Mouse (Mus musculus): ENCODE results near the gene B230219D22Rik. TPM values are rescaled to one million over a fixed set of nuclear protein-coding genes. Genes with fewer than 3 reads are reported as not detected.

B230219D22Rik gene
- polyA plus RNA-seq, 1 experiment from 2014 or later = 74.9 TPM

GRCm38 (mm10) chr13:55715908-55716510 lies 23.1 kb downstream of the B230219D22Rik start:
- WGBS = 89% methylated on average over 7 of the region's 7 CpGs

GRCm38 (mm10) chr13:55721516-55721915 lies 28.6 kb downstream of the B230219D22Rik start:
- Histone ChIP-seq H3K4me1 (replicated peaks; ENCODE audit: control insufficient read depth, insufficient read depth, low read length) (peaks cover 6% of the 10 kb centered on the region), H3K36me3 (ENCODE audit: control insufficient read depth, insufficient read depth) (peaks cover 22% of the 10 kb centered on the region), H3K4me3 (replicated peaks; ENCODE audit: low read length) (no peak overlapping the region), H3K27me3 (replicated peaks; ENCODE audit: control insufficient read depth, insufficient read depth, low read length) (no peaks in the 10 kb centered on the region), H3K9me3 (ENCODE audit: control insufficient read depth, low read length) (no peaks in the 10 kb centered on the region), H3K4me2 (ENCODE audit: low read length) (no peak overlapping the region), H3K9ac (replicated peaks; ENCODE audit: low read depth, low read length) (no peak overlapping the region), H3K27ac (ENCODE audit: low read length) (no peak overlapping the region)
- WGBS = 68% methylated on average over 8 of the region's 8 CpGs
- ATAC-seq = no peak

More at GRCm38 (mm10) chr13:55715908-55716510, 23.1 kb downstream of the B230219D22Rik start:
- H3K4me2 ChIP-seq (ENCODE audit: low read length) = peak overlapping the region; percentile 64; the same call in 1 of the 2 replicates
- no peaks in the 10 kb centered on the region for H3K9me3 ChIP-seq (ENCODE audit: control insufficient read depth, low read length)
- ATAC-seq = no peak
- H3K27ac ChIP-seq (ENCODE audit: low read length) = no peak overlapping the region
- H3K4me3 ChIP-seq (replicated peaks; ENCODE audit: low read length) = no peak overlapping the region; the same call in 1 of the 2 replicates
- H3K36me3 ChIP-seq (ENCODE audit: control insufficient read depth, insufficient read depth) = peaks cover 10% of the 10 kb centered on the region
- peaks cover 20% of the 10 kb centered on the region for H3K4me1 ChIP-seq (replicated peaks; ENCODE audit: control insufficient read depth, insufficient read depth, low read length)
- no peaks in the 10 kb centered on the region for H3K27me3 ChIP-seq (replicated peaks; ENCODE audit: control insufficient read depth, insufficient read depth, low read length)
- peak overlapping the region; percentile 37; the same call in 1 of the 2 replicates for H3K9ac ChIP-seq (replicated peaks; ENCODE audit: low read depth, low read length)

GRCm38 (mm10) chr13:55721995-55722394 lies 29.1 kb downstream of the B230219D22Rik start:
- Histone ChIP-seq H3K27me3 (replicated peaks; ENCODE audit: control insufficient read depth, insufficient read depth, low read length) (no peaks in the 10 kb centered on the region), H3K4me3 (replicated peaks; ENCODE audit: low read length) (no peak overlapping the region), H3K27ac (ENCODE audit: low read length) (no peak overlapping the region), H3K36me3 (ENCODE audit: control insufficient read depth, insufficient read depth) (peaks cover 22% of the 10 kb centered on the region), H3K9me3 (ENCODE audit: control insufficient read depth, low read length) (no peaks in the 10 kb centered on the region), H3K9ac (replicated peaks; ENCODE audit: low read depth, low read length) (no peak overlapping the region), H3K4me2 (ENCODE audit: low read length) (no peak overlapping the region), H3K4me1 (replicated peaks; ENCODE audit: control insufficient read depth, insufficient read depth, low read length) (0 out of 2 replicates have a peak, but pooled peaks cover 4% of the 10 kb centered on the region)
- no peak for ATAC-seq
- WGBS = 91% methylated on average over 2 of the region's 2 CpGs

- H3K4me2 ChIP-seq (ENCODE audit: low read length) = peak overlapping the region; percentile 74
- H3K36me3 ChIP-seq (ENCODE audit: control insufficient read depth, insufficient read depth) = peaks cover 9% of the 10 kb centered on the region; the same call in 1 of the 2 replicates
- no peaks in the 10 kb centered on the region for H3K27me3 ChIP-seq (replicated peaks; ENCODE audit: control insufficient read depth, insufficient read depth, low read length)
- peak overlapping the region; percentile 95 for H3K27ac ChIP-seq (ENCODE audit: low read length)
- WGBS = 4% methylated on average over 4 of the region's 4 CpGs
- H3K4me1 ChIP-seq (replicated peaks; ENCODE audit: control insufficient read depth, insufficient read depth, low read length) = peaks cover 4% of the 10 kb centered on the region; the same call in 1 of the 2 replicates
- H3K4me3 ChIP-seq (replicated peaks; ENCODE audit: low read length) = peak overlapping the region; percentile 66
- ATAC-seq = no peak
- H3K9ac ChIP-seq (replicated peaks; ENCODE audit: low read depth, low read length) = peak overlapping the region; percentile 74
- no peaks in the 10 kb centered on the region for H3K9me3 ChIP-seq (ENCODE audit: control insufficient read depth, low read length)
These were observed 33.7 kb downstream of the B230219D22Rik start for GRCm38 (mm10) chr13:55726598-55727119.

- H3K36me3 ChIP-seq (ENCODE audit: control insufficient read depth, insufficient read depth) = peaks cover 9% of the 10 kb centered on the region; the same call in 1 of the 2 replicates
- peak within 1 kb of the TSS; percentile 66 for H3K4me3 ChIP-seq (replicated peaks; ENCODE audit: low read length)
- peak; percentile 94 for ATAC-seq
- no peaks in the 10 kb centered on the region for H3K9me3 ChIP-seq (ENCODE audit: control insufficient read depth, low read length)
- peak within 1 kb of the TSS; percentile 74 for H3K9ac ChIP-seq (replicated peaks; ENCODE audit: low read depth, low read length)
- peak within 1 kb of the TSS; percentile 95 for H3K27ac ChIP-seq (ENCODE audit: low read length)
- H3K4me1 ChIP-seq (replicated peaks; ENCODE audit: control insufficient read depth, insufficient read depth, low read length) = peaks cover 4% of the 10 kb centered on the region; the same call in 1 of the 2 replicates
- no peaks in the 10 kb centered on the region for H3K27me3 ChIP-seq (replicated peaks; ENCODE audit: control insufficient read depth, insufficient read depth, low read length)
- H3K4me2 ChIP-seq (ENCODE audit: low read length) = peak within 1 kb of the TSS; percentile 74
- under 1% methylated on average over 73 of the region's 73 CpGs for WGBS
These were observed 34.4 kb downstream of the B230219D22Rik start, which contains the start of gene Pcbd2 for GRCm38 (mm10) chr13:55727120-55727838. Gene Pcbd2 (plus strand): TSS chr13:55727368.

GRCm38 (mm10) chr13:55727839-55728238 lies 34.9 kb downstream of the B230219D22Rik start:
- peak overlapping the region; percentile 66 for H3K4me3 ChIP-seq (replicated peaks; ENCODE audit: low read length)
- peak; percentile 70 for ATAC-seq
- no peaks in the 10 kb centered on the region for H3K9me3 ChIP-seq (ENCODE audit: control insufficient read depth, low read length)
- H3K36me3 ChIP-seq (ENCODE audit: control insufficient read depth, insufficient read depth) = peaks cover 9% of the 10 kb centered on the region; the same call in 1 of the 2 replicates
- WGBS = 4% methylated on average over 19 of the region's 19 CpGs
- H3K27ac ChIP-seq (ENCODE audit: low read length) = peak overlapping the region; percentile 95
- H3K9ac ChIP-seq (replicated peaks; ENCODE audit: low read depth, low read length) = peak overlapping the region; percentile 74
- H3K4me1 ChIP-seq (replicated peaks; ENCODE audit: control insufficient read depth, insufficient read depth, low read length) = peaks cover 4% of the 10 kb centered on the region; the same call in 1 of the 2 replicates
- no peaks in the 10 kb centered on the region for H3K27me3 ChIP-seq (replicated peaks; ENCODE audit: control insufficient read depth, insufficient read depth, low read length)
- peak overlapping the region; percentile 74 for H3K4me2 ChIP-seq (ENCODE audit: low read length)

GRCm38 (mm10) chr13:55730716-55731115 lies 37.8 kb downstream of the B230219D22Rik start:
- no peak for ATAC-seq
- Histone ChIP-seq H3K9me3 (ENCODE audit: control insufficient read depth, low read length) (no peaks in the 10 kb centered on the region), H3K4me2 (ENCODE audit: low read length) (no peak overlapping the region), H3K27me3 (replicated peaks; ENCODE audit: control insufficient read depth, insufficient read depth, low read length) (no peaks in the 10 kb centered on the region), H3K36me3 (ENCODE audit: control insufficient read depth, insufficient read depth) (no peaks in the 10 kb centered on the region; the same call in 1 of the 2 replicates), H3K4me3 (replicated peaks; ENCODE audit: low read length) (no peak overlapping the region), H3K9ac (replicated peaks; ENCODE audit: low read depth, low read length) (no peak overlapping the region), H3K27ac (ENCODE audit: low read length) (no peak overlapping the region), H3K4me1 (replicated peaks; ENCODE audit: control insufficient read depth, insufficient read depth, low read length) (peaks cover 4% of the 10 kb centered on the region; the same call in 1 of the 2 replicates)
- 81% methylated on average over 7 of the region's 7 CpGs for WGBS

GRCm38 (mm10) chr13:55732121-55732520 lies 39.2 kb downstream of the B230219D22Rik start:
- H3K9ac ChIP-seq (replicated peaks; ENCODE audit: low read depth, low read length) = no peak overlapping the region
- ATAC-seq = no peak
- H3K4me3 ChIP-seq (replicated peaks; ENCODE audit: low read length) = no peak overlapping the region
- H3K4me2 ChIP-seq (ENCODE audit: low read length) = no peak overlapping the region
- H3K4me1 ChIP-seq (replicated peaks; ENCODE audit: control insufficient read depth, insufficient read depth, low read length) = peaks cover 4% of the 10 kb centered on the region; the same call in 1 of the 2 replicates
- 90% methylated on average over 2 of the region's 2 CpGs for WGBS
- H3K27ac ChIP-seq (ENCODE audit: low read length) = no peak overlapping the region
- no peaks in the 10 kb centered on the region for H3K36me3 ChIP-seq (ENCODE audit: control insufficient read depth, insufficient read depth)
- no peaks in the 10 kb centered on the region for H3K27me3 ChIP-seq (replicated peaks; ENCODE audit: control insufficient read depth, insufficient read depth, low read length)
- no peaks in the 10 kb centered on the region for H3K9me3 ChIP-seq (ENCODE audit: control insufficient read depth, low read length)
